In the genomic region with DNA sequence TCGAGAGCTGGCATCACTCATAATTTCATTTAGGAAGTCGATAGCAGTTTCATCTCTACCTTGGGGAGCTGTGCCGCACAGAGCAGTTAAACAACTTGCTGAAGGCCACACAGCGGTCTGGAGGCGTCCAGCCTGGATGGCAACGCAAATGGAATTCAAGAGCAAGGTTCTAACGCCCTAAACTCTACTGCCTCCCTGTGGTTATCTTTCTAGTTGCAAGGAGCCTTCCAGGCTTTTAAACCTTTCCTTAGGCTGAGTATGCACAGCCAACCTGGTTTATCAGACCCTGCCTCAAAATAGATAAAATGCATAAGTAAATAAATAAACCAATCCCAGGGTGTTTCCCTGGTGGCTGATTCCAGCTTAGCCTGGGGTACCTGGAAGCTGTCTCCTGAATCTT, we compare ENCODE assay signal across 9 mouse cellular contexts. TPM values are rescaled to one million over a fixed set of nuclear protein-coding genes. Genes with fewer than 3 reads are reported as not detected.
DNase-seq lines count a peak whose midpoint lies in the region; ATAC-seq and TF ChIP-seq lines count a peak whose summit lies in the region.
"Had no signal": no experiment of that assay in that cellular context is flagged by ENCODE, and none has a peak within 500 bp of the region (broad histone marks: within the 10 kb centered on the region; RNA-seq: fewer than 3 reads in every experiment).

No protein-coding gene starts in this region.

- no peak overlapping the region for H3K4me2 ChIP-seq in intestine, postnatal 0 days (replicated peaks; ENCODE audit: low read depth)
- H3K4me2 ChIP-seq: limb, embryonic 15.5 days had no signal

- no peak overlapping the region for H3K9ac ChIP-seq in intestine, postnatal 0 days (ENCODE audit: low read depth, low read length)
- H3K9ac ChIP-seq: limb, embryonic 15.5 days had no signal

- TF ChIP-seq CTCF in bone marrow macrophage, adult 2 months (IDR thresholded peaks at IDR 0.05; ENCODE audit: low read depth, low read length), result peak; percentile 50; the same call in 1 of the 2 replicates
- TF ChIP-seq CTCF in intestine, postnatal 0 days (IDR thresholded peaks at IDR 0.05; ENCODE audit: low read depth), result peak; percentile 92

- no peak overlapping the region for H3K27ac ChIP-seq in bone marrow macrophage, adult 2 months (ENCODE audit: insufficient read depth, low read depth, low read length)
- no peak overlapping the region for H3K27ac ChIP-seq in intestine, postnatal 0 days (ENCODE audit: low read depth, low read length)
- no peak overlapping the region for H3K27ac ChIP-seq in limb, embryonic 10.5 days
- H3K27ac ChIP-seq: limb, embryonic 15.5 days had no signal

- no peak for ATAC-seq in cerebellum, adult (ENCODE audit: insufficient number of reproducible peaks, low FRiP score, low TSS enrichment)
- ATAC-seq in intestine, postnatal 0 days, result no peak

- H3K27me3 ChIP-seq in intestine, postnatal 0 days (replicated peaks; ENCODE audit: control insufficient read depth, insufficient read depth, low read length), result no peaks in the 10 kb centered on the region
- no peaks in the 10 kb centered on the region for H3K27me3 ChIP-seq in limb, embryonic 10.5 days (ENCODE audit: low read depth, poor library complexity, severe bottlenecking)
- H3K27me3 ChIP-seq: limb, embryonic 15.5 days had no signal

- H3K9me3 ChIP-seq in intestine, postnatal 0 days (ENCODE audit: control insufficient read depth), result no peaks in the 10 kb centered on the region
- no peaks in the 10 kb centered on the region for H3K9me3 ChIP-seq in limb, embryonic 10.5 days (replicated peaks)
- H3K9me3 ChIP-seq: limb, embryonic 15.5 days had no signal

- H3K4me3 ChIP-seq in bone marrow macrophage, adult 2 months (ENCODE audit: insufficient read depth, low read length), result no peak overlapping the region
- no peak overlapping the region for H3K4me3 ChIP-seq in intestine, postnatal 0 days (ENCODE audit: low read depth, low read length)
- H3K4me3 ChIP-seq in limb, embryonic 10.5 days, result no peak overlapping the region
- H3K4me3 ChIP-seq: limb, embryonic 15.5 days had no signal

- no peaks in the 10 kb centered on the region for H3K36me3 ChIP-seq in intestine, postnatal 0 days (ENCODE audit: control insufficient read depth, insufficient read depth)
- peaks cover 19% of the 10 kb centered on the region for H3K36me3 ChIP-seq in limb, embryonic 10.5 days
- H3K36me3 ChIP-seq: limb, embryonic 15.5 days had no signal

- DNase-seq in cerebellum, adult 11 months, result peak; percentile 50
- peak; percentile 50 to 57 for DNase-seq in B cell, adult 2 months
- DNase-seq in forelimb bud, embryonic 11.5 days (ENCODE audit: low read depth, low spot score), result peak; percentile 78
- peak; percentile 42 for DNase-seq in limb, embryonic 10.5 days (ENCODE audit: low spot score)
- DNase-seq in retina, embryonic 14.5 days (ENCODE audit: low spot score), result peak; percentile 91

- peaks cover 9% of the 10 kb centered on the region for H3K4me1 ChIP-seq in bone marrow macrophage, adult 2 months (ENCODE audit: control insufficient read depth, insufficient read depth, low read length)
- no peaks in the 10 kb centered on the region for H3K4me1 ChIP-seq in intestine, postnatal 0 days (replicated peaks; ENCODE audit: control insufficient read depth, insufficient read depth, low read length)
- H3K4me1 ChIP-seq in limb, embryonic 10.5 days, result peaks cover 9% of the 10 kb centered on the region
- H3K4me1 ChIP-seq: limb, embryonic 15.5 days had no signal

- no peak for TF ChIP-seq POLR2A in bone marrow macrophage, adult 2 months (IDR thresholded peaks at IDR 0.05; ENCODE audit: borderline replicate concordance, low read depth, low read length)

- 13% methylated on average over 7 of the region's 7 CpGs for WGBS in intestine, postnatal 0 days
- whole genome bisulfite sequencing in limb, embryonic 10.5 days, result 35% methylated on average over 7 of the region's 7 CpGs

RNA-seq across cellular contexts. Expression of a gene that starts 18.9 kb away (rescaled TPM):
- polyA plus RNA-seq in bone marrow macrophage, adult 2 months (2012; ENCODE audit: insufficient read depth, insufficient read length, missing spikeins), result 72.2 and 79.5 TPM in 2 replicates
- polyA plus RNA-seq in intestine, postnatal 0 days (2015; fragmentation: Nextera tagmentation; extraction: Ambion mirVana), result 80.6 and 100 TPM in 2 replicates
- polyA plus RNA-seq in limb, embryonic 10.5 days (2016; fragmentation: Nextera tagmentation; extraction: Ambion mirVana), result 635 and 653 TPM in 2 replicates

RNA-seq across cellular contexts. Expression of a gene that starts 45.0 kb away (rescaled TPM):
- not detected in 2 replicates for polyA plus RNA-seq in bone marrow macrophage, adult 2 months (2012; ENCODE audit: insufficient read depth, insufficient read length, missing spikeins)
- polyA plus RNA-seq in intestine, postnatal 0 days (2015; fragmentation: Nextera tagmentation; extraction: Ambion mirVana), result 9.6 and 9.9 TPM in 2 replicates
- polyA plus RNA-seq in limb, embryonic 10.5 days (2016; fragmentation: Nextera tagmentation; extraction: Ambion mirVana), result 0.65 and 1.4 TPM in 2 replicates

RNA-seq across cellular contexts. Expression of a gene that starts 59.9 kb away (rescaled TPM):
- polyA plus RNA-seq in bone marrow macrophage, adult 2 months (2012; ENCODE audit: insufficient read depth, insufficient read length, missing spikeins), result 18.6 and 21.3 TPM in 2 replicates
- polyA plus RNA-seq in intestine, postnatal 0 days (2015; fragmentation: Nextera tagmentation; extraction: Ambion mirVana), result 8.0 and 8.9 TPM in 2 replicates
- 14.1 TPM in 2 replicates for polyA plus RNA-seq in limb, embryonic 10.5 days (2016; fragmentation: Nextera tagmentation; extraction: Ambion mirVana)
